In the genomic region with DNA sequence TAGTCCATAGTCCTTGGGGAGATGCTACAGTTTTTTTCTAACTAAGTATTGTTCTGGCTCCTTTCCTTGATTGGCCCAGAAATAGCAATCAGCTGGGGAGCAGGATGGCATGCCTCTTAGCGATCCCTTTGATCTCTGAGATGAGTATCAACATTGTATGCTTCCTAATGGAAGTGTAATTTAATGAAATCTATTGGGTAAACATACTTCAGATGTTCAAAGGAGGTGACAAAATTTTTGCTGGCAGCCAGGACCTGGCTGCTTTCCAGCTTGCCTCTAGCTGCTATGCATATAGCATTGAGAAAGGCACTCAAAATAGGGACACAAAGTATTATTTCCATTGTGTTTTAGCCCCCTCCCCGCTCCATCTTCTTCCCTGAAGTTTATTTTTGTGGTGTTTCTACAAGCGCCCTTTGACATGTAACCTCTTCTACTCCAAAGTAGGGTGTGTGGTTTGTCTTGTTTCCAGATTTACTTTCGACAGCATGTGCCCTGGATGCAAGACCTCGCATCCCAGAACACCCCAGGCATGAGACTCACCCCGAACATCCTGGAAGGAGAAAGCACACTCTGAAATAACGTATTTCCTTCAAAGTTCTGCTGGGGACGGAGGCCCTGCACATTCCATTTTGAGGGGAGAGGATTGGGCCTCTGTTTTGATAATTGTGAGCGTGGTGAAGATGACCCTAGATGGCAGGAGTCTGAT, we compare ENCODE assay signal across 22 mouse cellular contexts. TPM values are rescaled to one million over a fixed set of nuclear protein-coding genes. Genes with fewer than 3 reads are reported as not detected.
DNase-seq lines count a peak whose midpoint lies in the region; ATAC-seq and TF ChIP-seq lines count a peak whose summit lies in the region.
"Had no signal": no experiment of that assay in that cellular context is flagged by ENCODE, and none has a peak within 500 bp of the region (broad histone marks: within the 10 kb centered on the region; RNA-seq: fewer than 3 reads in every experiment).

No protein-coding gene starts in this region.

- H3K27me3 ChIP-seq in lung, postnatal 0 days (replicated peaks; ENCODE audit: insufficient read depth, low read length), result no peaks in the 10 kb centered on the region
- H3K27me3 ChIP-seq in midbrain, embryonic 14.5 days (ENCODE audit: control insufficient read depth, insufficient read depth, low read length), result no peaks in the 10 kb centered on the region
- no peaks in the 10 kb centered on the region for H3K27me3 ChIP-seq in thymus, adult 2 months (ENCODE audit: control insufficient read depth, insufficient read depth, low read length)
- H3K27me3 ChIP-seq: embryonic facial prominence, embryonic 13.5 days; hindbrain, embryonic 15.5 days; limb, embryonic 13.5 days; liver, embryonic 15.5 days; megakaryocyte, embryonic 14.5 days; stomach, embryonic 15.5 days had no signal

- no peak for TF ChIP-seq CTCF in brain, embryonic 14.5 days (IDR thresholded peaks at IDR 0.05; ENCODE audit: borderline replicate concordance, extremely low read depth, insufficient read depth, insufficient read length)
- no peak for TF ChIP-seq CTCF in lung, postnatal 0 days (IDR thresholded peaks at IDR 0.05)
- TF ChIP-seq CTCF in thymus, adult 2 months (IDR thresholded peaks at IDR 0.05; ENCODE audit: borderline replicate concordance, control insufficient read depth, extremely low read depth, insufficient read depth, low read length, poor library complexity), result no peak

- H3K4me2 ChIP-seq in lung, postnatal 0 days (replicated peaks; ENCODE audit: low read depth, low read length), result no peak overlapping the region
- H3K4me2 ChIP-seq in midbrain, embryonic 14.5 days (ENCODE audit: low read length), result no peak overlapping the region
- H3K4me2 ChIP-seq: embryonic facial prominence, embryonic 13.5 days; hindbrain, embryonic 15.5 days; limb, embryonic 13.5 days; liver, embryonic 15.5 days; stomach, embryonic 15.5 days had no signal

- 17% methylated on average over 9 of the region's 9 CpGs for WGBS in lung, postnatal 0 days
- 80% methylated on average over 9 of the region's 9 CpGs for WGBS in midbrain, embryonic 14.5 days
- 90% methylated on average over 9 of the region's 9 CpGs for WGBS in thymus, adult 2 months

- no peaks in the 10 kb centered on the region for H3K36me3 ChIP-seq in lung, postnatal 0 days (ENCODE audit: insufficient read depth, low read length)
- H3K36me3 ChIP-seq in midbrain, embryonic 14.5 days (ENCODE audit: control insufficient read depth, insufficient read depth, low read length), result no peaks in the 10 kb centered on the region
- no peaks in the 10 kb centered on the region for H3K36me3 ChIP-seq in thymus, adult 2 months (ENCODE audit: control insufficient read depth, insufficient read depth, low read length)
- H3K36me3 ChIP-seq: embryonic facial prominence, embryonic 13.5 days; hindbrain, embryonic 15.5 days; limb, embryonic 13.5 days; liver, embryonic 15.5 days; stomach, embryonic 15.5 days had no signal

- peak; percentile 6 for DNase-seq in left cerebral cortex, postnatal 4 days
- no peak for DNase-seq in left cerebral cortex, adult 18-20 months (ENCODE audit: low spot score in 2 of 2)
- peak; percentile 77 for DNase-seq in brain, embryonic 14.5 days (ENCODE audit: low read depth)
- DNase-seq in lung, postnatal 0 days (ENCODE audit: low spot score), result peak; percentile 58
- DNase-seq in midbrain, embryonic 14.5 days, result peak; percentile 70
- no peak for DNase-seq in urinary bladder, postnatal 14 days (ENCODE audit: low spot score)
- DNase-seq in thymus, adult 2 months, result no peak
- DNase-seq: adrenal gland, postnatal 36 days; B cell, adult 2 months; cerebellum, adult 2 months; forebrain, postnatal 0 days; heart, postnatal 36 days; right cerebral cortex, postnatal 25 days; thymus, adult 18-20 months had no signal

- intact Hi-C loops in left cerebral cortex, postnatal 4 days (cut with DNase I), result no loop called here

- H3K4me3 ChIP-seq in lung, postnatal 0 days (ENCODE audit: low read depth, low read length), result no peak overlapping the region
- no peak overlapping the region for H3K4me3 ChIP-seq in midbrain, embryonic 14.5 days (replicated peaks; ENCODE audit: low read depth, low read length)
- no peak overlapping the region for H3K4me3 ChIP-seq in thymus, adult 2 months (ENCODE audit: control insufficient read depth, insufficient read depth, low read length)
- H3K4me3 ChIP-seq: embryonic facial prominence, embryonic 13.5 days; hindbrain, embryonic 15.5 days; limb, embryonic 13.5 days; liver, embryonic 15.5 days; megakaryocyte, embryonic 14.5 days; myocyte; stomach, embryonic 15.5 days had no signal

- H3K9ac ChIP-seq in lung, postnatal 0 days (replicated peaks; ENCODE audit: low read depth), result no peak overlapping the region
- no peak overlapping the region for H3K9ac ChIP-seq in midbrain, embryonic 14.5 days (replicated peaks; ENCODE audit: low read length)
- H3K9ac ChIP-seq: embryonic facial prominence, embryonic 13.5 days; forebrain, postnatal 0 days; hindbrain, embryonic 15.5 days; limb, embryonic 13.5 days; liver, embryonic 15.5 days; stomach, embryonic 15.5 days had no signal

- peaks cover 8% of the 10 kb centered on the region; the same call in 1 of the 2 replicates for H3K4me1 ChIP-seq in lung, postnatal 0 days (ENCODE audit: insufficient read depth, low read depth, low read length)
- H3K4me1 ChIP-seq in midbrain, embryonic 14.5 days (ENCODE audit: control insufficient read depth, insufficient read depth, low read length), result no peaks in the 10 kb centered on the region
- no peaks in the 10 kb centered on the region for H3K4me1 ChIP-seq in thymus, adult 2 months (replicated peaks; ENCODE audit: control insufficient read depth, insufficient read depth, low read length)
- H3K4me1 ChIP-seq: hindbrain, embryonic 15.5 days; stomach, embryonic 15.5 days had no signal

- no peaks in the 10 kb centered on the region for H3K9me3 ChIP-seq in lung, postnatal 0 days (ENCODE audit: low read length)
- H3K9me3 ChIP-seq in midbrain, embryonic 14.5 days (ENCODE audit: control insufficient read depth, low read length), result no peaks in the 10 kb centered on the region
- H3K9me3 ChIP-seq: embryonic facial prominence, embryonic 13.5 days; hindbrain, embryonic 15.5 days; limb, embryonic 13.5 days; liver, embryonic 15.5 days; megakaryocyte, embryonic 14.5 days; stomach, embryonic 15.5 days had no signal

- ATAC-seq in lung, postnatal 0 days, result peak; percentile 30
- no peak for ATAC-seq in midbrain, embryonic 14.5 days (ENCODE audit: low FRiP score, low TSS enrichment)
- ATAC-seq: forebrain, postnatal 0 days; intestine, postnatal 0 days had no signal

- TF ChIP-seq EP300 in lung, postnatal 0 days (IDR thresholded peaks at IDR 0.05), result no peak; the same call in 1 of the 2 replicates

- no peak overlapping the region for H3K27ac ChIP-seq in lung, postnatal 0 days (ENCODE audit: low read length)
- 0 out of 2 replicates have a peak overlapping the region, but pooled peaks have one; percentile 20 for H3K27ac ChIP-seq in midbrain, embryonic 14.5 days (replicated peaks; ENCODE audit: low read depth, low read length)
- H3K27ac ChIP-seq in thymus, adult 2 months (ENCODE audit: control insufficient read depth, insufficient read depth, low read length), result no peak overlapping the region
- H3K27ac ChIP-seq: embryonic facial prominence, embryonic 13.5 days; hindbrain, embryonic 15.5 days; limb, embryonic 13.5 days; liver, embryonic 15.5 days; stomach, embryonic 15.5 days had no signal

- no peak for TF ChIP-seq POLR2A in brain, embryonic 14.5 days (IDR thresholded peaks at IDR 0.05; ENCODE audit: borderline replicate concordance, extremely low read depth, insufficient read depth, insufficient read length, poor library complexity, severe bottlenecking)
- no peak for TF ChIP-seq POLR2A in thymus, adult 2 months (IDR thresholded peaks at IDR 0.05; ENCODE audit: control insufficient read depth, extremely low read depth, insufficient read depth, low read length, poor library complexity)

RNA-seq across cellular contexts. Expression of a gene that starts 34.7 kb away (rescaled TPM):
- total RNA-seq in left cerebral cortex, postnatal 4 days (2021), result 10 to 100 TPM; 49.6 to 50.2 TPM
- 10 to 100 TPM; 63.5 to 68.1 TPM for total RNA-seq in left cerebral cortex, adult 18-20 months (2021)
- polyA plus RNA-seq in brain, embryonic 14.5 days (2012; rRNA removed), result 16.7 and 23.5 TPM in 2 replicates
- 17.9 and 19.2 TPM in 2 replicates for polyA plus RNA-seq in lung, postnatal 0 days (2015; fragmentation: Nextera tagmentation; extraction: Ambion mirVana)
- polyA plus RNA-seq in midbrain, embryonic 14.5 days (2014; fragmentation: Nextera tagmentation; extraction: Ambion mirVana), result 25.3 and 33.9 TPM in 2 replicates
- 13.9 and 15.4 TPM in 2 replicates for polyA plus RNA-seq in thymus, adult 2 months (2012; rRNA removed)

RNA-seq across cellular contexts. Expression of a gene that starts 35.0 kb away (rescaled TPM):
- total RNA-seq in left cerebral cortex, postnatal 4 days (2021), result 10 to 100 TPM; 27.7 to 30.7 TPM
- total RNA-seq in left cerebral cortex, adult 18-20 months (2021), result 10 to 100 TPM; 27.4 to 27.8 TPM
- 21.0 and 27.6 TPM in 2 replicates for polyA plus RNA-seq in brain, embryonic 14.5 days (2012; rRNA removed)
- polyA plus RNA-seq in lung, postnatal 0 days (2015; fragmentation: Nextera tagmentation; extraction: Ambion mirVana), result 69.3 and 73.2 TPM in 2 replicates
- polyA plus RNA-seq in midbrain, embryonic 14.5 days (2014; fragmentation: Nextera tagmentation; extraction: Ambion mirVana), result 52.7 and 72.4 TPM in 2 replicates
- 11.4 and 14.2 TPM in 2 replicates for polyA plus RNA-seq in thymus, adult 2 months (2012; rRNA removed)

Comparison
In these comparisons a context has a peak if more than half of its experiments do, and no peak if none do; other contexts are left out.
1. DNase-seq: peak in left cerebral cortex, postnatal 4 days (single experiment), brain, embryonic 14.5 days (single experiment), lung, postnatal 0 days (single experiment) and midbrain, embryonic 14.5 days (single experiment); none in left cerebral cortex, adult 18-20 months (0 of 2), urinary bladder, postnatal 14 days (single experiment) and thymus, adult 2 months (single experiment).